Mouse (Mus musculus): ENCODE measurements around the gene Cmbl. TPM values are rescaled to one million over a fixed set of nuclear protein-coding genes. Genes with fewer than 3 reads are reported as not detected.
A peak's percentile ranks its signal among the peaks of the same experiment; 100 is the strongest.

The Cmbl gene
- polyA plus RNA-seq (2012; ENCODE audit: insufficient read depth, insufficient read length, missing spikeins), result 4.2 and 6.0 TPM in 2 replicates

DNA sequence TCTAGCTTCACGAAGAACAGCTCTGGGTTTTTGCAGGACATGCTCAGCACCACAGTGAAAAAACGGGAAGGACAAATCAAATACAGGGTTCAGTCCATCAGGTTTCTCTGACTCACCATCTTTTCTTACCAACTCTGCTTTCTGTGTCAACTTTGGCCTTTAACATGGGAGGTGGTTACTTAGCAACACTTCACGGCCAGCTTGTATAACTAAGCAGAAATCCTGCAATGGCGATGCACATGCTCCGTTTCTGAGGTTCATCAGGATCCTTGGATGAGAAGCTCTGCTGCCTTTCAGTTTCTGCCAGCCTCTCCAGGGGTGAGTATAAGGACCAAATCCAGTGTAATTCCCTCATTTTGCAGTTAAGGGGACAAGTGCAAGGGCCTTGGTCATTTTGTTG is at the start of gene Cmbl:
TSS of gene Cmbl (plus strand) at position 206 of the 400 bp plus-strand sequence.
- peak within 1 kb of the TSS; percentile 62 for H3K27ac ChIP-seq (ENCODE audit: insufficient read depth, low read depth, low read length)
- no peak for TF ChIP-seq POLR2A (IDR thresholded peaks at IDR 0.05; ENCODE audit: borderline replicate concordance, low read depth, low read length)
- TF ChIP-seq CTCF (IDR thresholded peaks at IDR 0.05; ENCODE audit: low read depth, low read length), result no peak

DNA sequence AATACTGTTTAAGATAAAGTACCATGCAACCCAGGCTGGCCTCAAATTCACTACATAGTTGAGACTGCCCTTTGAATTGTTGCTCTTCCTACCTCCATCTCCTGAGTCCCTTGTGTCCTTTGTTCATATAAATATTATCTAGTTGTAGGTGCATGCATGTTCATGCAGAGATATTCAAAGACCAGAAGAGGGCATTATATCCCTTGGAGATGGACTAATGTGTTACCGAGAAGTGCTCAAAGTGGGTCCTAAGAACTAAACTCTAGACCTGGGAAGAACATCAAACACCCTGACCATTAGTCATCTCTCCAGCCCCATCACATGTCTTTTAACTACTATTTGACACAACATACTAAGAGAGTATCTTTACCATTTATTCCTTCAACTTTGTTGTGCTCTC is 48.0 kb upstream of the Cmbl start:
- H3K27ac ChIP-seq (ENCODE audit: insufficient read depth, low read depth, low read length), result no peak overlapping the region
- peaks cover 13% of the 10 kb centered on the region for H3K4me1 ChIP-seq (ENCODE audit: control insufficient read depth, insufficient read depth, low read length)
- TF ChIP-seq CTCF (IDR thresholded peaks at IDR 0.05; ENCODE audit: low read depth, low read length) (no peak), POLR2A (IDR thresholded peaks at IDR 0.05; ENCODE audit: borderline replicate concordance, low read depth, low read length) (no peak)
- no peak overlapping the region for H3K4me3 ChIP-seq (ENCODE audit: insufficient read depth, low read length)

More for the DNA sequence above, at the start of gene Cmbl:
- peak within 1 kb of the TSS; percentile 23 for H3K4me3 ChIP-seq (ENCODE audit: insufficient read depth, low read length)
- H3K4me1 ChIP-seq (ENCODE audit: control insufficient read depth, insufficient read depth, low read length), result peaks cover 32% of the 10 kb centered on the region

DNA sequence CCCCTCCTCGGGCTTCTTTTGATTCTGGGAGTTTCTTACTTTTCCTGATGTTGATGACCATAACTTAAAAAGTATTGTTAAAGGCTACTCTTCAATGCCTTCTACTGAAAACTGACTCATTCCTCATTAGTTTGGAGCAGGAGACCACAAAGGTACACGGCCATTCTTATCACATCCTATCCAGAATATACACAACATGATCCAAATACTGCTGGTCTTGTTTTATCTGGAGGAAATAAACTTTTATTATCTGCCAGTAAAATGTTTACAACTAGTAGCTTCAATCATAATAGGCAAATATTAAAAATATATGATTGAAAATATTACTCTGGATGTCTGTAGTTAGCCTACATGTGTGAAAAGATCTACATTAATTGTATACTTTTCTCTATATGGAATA is 46.8 kb upstream of the Cmbl start:
- Histone ChIP-seq H3K4me1 (ENCODE audit: control insufficient read depth, insufficient read depth, low read length) (peaks cover 20% of the 10 kb centered on the region), H3K4me3 (ENCODE audit: insufficient read depth, low read length) (no peak overlapping the region), H3K27ac (ENCODE audit: insufficient read depth, low read depth, low read length) (no peak overlapping the region)
- TF ChIP-seq CTCF (IDR thresholded peaks at IDR 0.05; ENCODE audit: low read depth, low read length), result no peak
- TF ChIP-seq POLR2A (IDR thresholded peaks at IDR 0.05; ENCODE audit: borderline replicate concordance, low read depth, low read length), result no peak

DNA sequence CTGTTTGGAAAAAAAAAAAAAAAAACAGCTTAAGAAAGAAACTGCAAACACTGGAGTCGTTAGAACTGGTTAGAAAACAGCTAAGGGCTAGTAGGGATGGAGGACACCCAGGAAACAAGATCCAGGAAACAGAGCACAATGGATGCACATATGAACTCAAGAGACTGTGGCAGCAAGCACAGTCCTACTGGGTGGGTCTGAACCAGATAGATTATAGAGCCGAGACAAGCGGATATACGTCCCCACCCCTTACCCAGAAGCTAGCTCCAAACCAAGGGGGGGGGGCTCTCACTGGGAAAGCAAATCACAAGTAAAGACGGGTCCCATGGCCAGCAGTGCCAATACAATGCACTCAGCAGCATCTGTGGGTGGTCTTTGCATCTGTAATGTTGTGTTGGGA is 46.2 kb upstream of the Cmbl start:
- H3K27ac ChIP-seq (ENCODE audit: insufficient read depth, low read depth, low read length), result no peak overlapping the region
- no peak overlapping the region for H3K4me3 ChIP-seq (ENCODE audit: insufficient read depth, low read length)
- no peak for TF ChIP-seq CTCF (IDR thresholded peaks at IDR 0.05; ENCODE audit: low read depth, low read length)
- TF ChIP-seq POLR2A (IDR thresholded peaks at IDR 0.05; ENCODE audit: borderline replicate concordance, low read depth, low read length), result no peak
- peaks cover 23% of the 10 kb centered on the region for H3K4me1 ChIP-seq (ENCODE audit: control insufficient read depth, insufficient read depth, low read length)

DNA sequence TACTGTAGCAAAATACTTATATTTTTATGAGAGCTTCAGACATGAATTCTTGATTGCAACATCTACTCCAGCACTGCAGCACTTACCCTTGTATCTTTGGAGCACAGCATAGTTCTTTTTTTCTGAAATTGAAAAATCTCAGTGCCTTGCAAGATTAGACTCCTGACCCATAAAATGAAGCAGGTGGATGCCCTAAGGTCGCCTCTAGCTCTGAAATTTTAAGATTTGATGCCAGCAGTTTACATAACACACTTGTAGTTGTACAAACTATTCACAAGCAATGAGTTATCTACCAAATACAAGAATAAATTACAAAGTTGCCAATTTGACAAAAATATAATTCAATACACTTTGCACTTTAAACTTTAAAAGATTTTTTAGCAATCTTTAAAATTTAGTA is 38.7 kb upstream of the Cmbl start:
- H3K27ac ChIP-seq (ENCODE audit: insufficient read depth, low read depth, low read length), result no peak overlapping the region

DNA sequence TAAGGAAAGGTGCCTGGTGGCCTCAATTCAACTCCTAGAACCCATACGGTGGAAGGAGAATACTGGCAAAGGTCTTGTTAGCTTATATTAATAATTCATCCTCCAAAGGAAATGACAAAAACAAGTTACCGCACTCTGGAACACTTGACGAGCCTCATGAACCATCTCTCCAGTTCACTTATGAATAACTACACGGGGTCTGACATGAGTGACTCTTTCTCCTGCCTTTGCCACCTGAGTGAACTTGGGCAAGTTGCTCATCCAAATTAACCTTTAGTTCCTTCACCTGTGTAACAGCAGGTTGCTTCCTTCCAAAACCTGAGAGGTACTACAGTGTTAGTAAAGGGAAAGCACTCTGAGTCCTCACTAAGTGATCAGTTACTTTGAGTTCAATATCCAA is 36.7 kb upstream of the Cmbl start:
- Histone ChIP-seq H3K27ac (ENCODE audit: insufficient read depth, low read depth, low read length) (no peak overlapping the region), H3K4me3 (ENCODE audit: insufficient read depth, low read length) (no peak overlapping the region), H3K4me1 (ENCODE audit: control insufficient read depth, insufficient read depth, low read length) (peaks cover 21% of the 10 kb centered on the region)
- no peak for TF ChIP-seq POLR2A (IDR thresholded peaks at IDR 0.05; ENCODE audit: borderline replicate concordance, low read depth, low read length)
- TF ChIP-seq CTCF (IDR thresholded peaks at IDR 0.05; ENCODE audit: low read depth, low read length), result no peak

More for the DNA sequence above, 38.7 kb upstream of the Cmbl start:
- Histone ChIP-seq H3K4me3 (ENCODE audit: insufficient read depth, low read length) (no peak overlapping the region), H3K4me1 (ENCODE audit: control insufficient read depth, insufficient read depth, low read length) (peaks cover 21% of the 10 kb centered on the region)
- TF ChIP-seq POLR2A (IDR thresholded peaks at IDR 0.05; ENCODE audit: borderline replicate concordance, low read depth, low read length), result no peak
- no peak for TF ChIP-seq CTCF (IDR thresholded peaks at IDR 0.05; ENCODE audit: low read depth, low read length)

DNA sequence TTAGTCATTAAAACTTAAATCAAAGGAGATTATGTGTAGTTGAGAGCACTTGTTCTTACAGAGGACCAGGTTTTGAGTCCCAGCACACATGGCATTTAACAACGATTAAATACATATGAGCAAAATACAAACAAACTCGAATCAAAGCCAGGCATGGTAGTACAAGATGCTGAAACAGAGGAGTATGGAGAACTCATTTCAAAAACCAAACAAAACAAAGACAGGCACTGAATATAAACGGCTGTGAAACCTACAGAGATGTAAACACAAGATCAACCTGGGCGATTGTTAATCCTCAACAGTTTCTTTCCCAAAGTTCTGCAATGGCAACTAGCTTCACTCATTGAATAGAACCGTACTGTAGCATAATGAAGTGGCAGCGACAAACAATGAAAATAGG is 36.1 kb upstream of the Cmbl start:
- H3K4me3 ChIP-seq (ENCODE audit: insufficient read depth, low read length), result peak overlapping the region; percentile 42

DNA sequence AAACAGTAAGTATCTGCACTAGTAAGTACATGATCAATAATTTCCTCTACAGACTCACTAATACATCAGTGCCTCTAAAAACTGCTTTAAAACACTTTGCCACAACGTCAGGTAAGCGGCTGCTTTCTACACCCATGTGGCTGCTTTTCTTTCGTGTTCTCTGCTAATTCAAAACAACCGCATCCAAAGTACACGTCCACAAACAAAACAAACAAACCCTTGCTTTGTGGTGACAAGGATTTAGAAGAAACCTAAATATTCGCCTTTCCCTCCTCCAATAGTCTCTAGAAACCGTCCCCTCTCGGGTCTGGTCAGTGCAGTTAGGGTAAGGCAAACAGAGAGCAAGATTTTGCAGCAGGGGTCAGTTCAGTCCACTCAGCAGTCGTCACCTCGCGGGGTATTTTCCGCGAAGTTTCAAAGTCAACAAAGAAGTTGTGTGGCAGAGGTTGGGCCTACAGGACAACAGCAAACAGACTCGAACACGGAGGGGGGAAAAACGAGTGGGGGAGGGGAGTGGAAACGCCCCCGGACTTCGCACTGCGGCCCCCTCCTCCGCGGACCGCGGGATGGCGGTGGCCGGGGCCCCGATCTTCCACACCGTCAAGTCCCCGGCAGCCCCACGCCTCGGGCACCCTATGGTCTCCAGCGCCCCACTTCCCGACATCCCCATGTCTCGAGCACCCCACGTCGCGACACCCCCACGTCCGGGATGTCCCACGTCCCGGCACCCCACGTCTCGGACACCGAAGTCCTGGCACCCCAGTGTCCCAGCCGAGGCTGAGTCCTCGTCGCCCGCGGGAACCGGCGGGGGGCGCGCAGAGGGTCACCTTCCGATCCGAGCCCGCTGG is 35.2 kb upstream of the Cmbl start:
- H3K27ac ChIP-seq (ENCODE audit: insufficient read depth, low read depth, low read length), result peak overlapping the region; percentile 64
- peaks cover 23% of the 10 kb centered on the region for H3K4me1 ChIP-seq (ENCODE audit: control insufficient read depth, insufficient read depth, low read length)
- peak overlapping the region; percentile 99 for H3K4me3 ChIP-seq (ENCODE audit: insufficient read depth, low read length)
- TF ChIP-seq POLR2A (IDR thresholded peaks at IDR 0.05; ENCODE audit: borderline replicate concordance, low read depth, low read length), result no peak
- TF ChIP-seq CTCF (IDR thresholded peaks at IDR 0.05; ENCODE audit: low read depth, low read length), result no peak

More for the DNA sequence above, 36.1 kb upstream of the Cmbl start:
- no peak overlapping the region for H3K27ac ChIP-seq (ENCODE audit: insufficient read depth, low read depth, low read length)
- TF ChIP-seq CTCF (IDR thresholded peaks at IDR 0.05; ENCODE audit: low read depth, low read length) (no peak), POLR2A (IDR thresholded peaks at IDR 0.05; ENCODE audit: borderline replicate concordance, low read depth, low read length) (no peak)
- peaks cover 18% of the 10 kb centered on the region for H3K4me1 ChIP-seq (ENCODE audit: control insufficient read depth, insufficient read depth, low read length)

DNA sequence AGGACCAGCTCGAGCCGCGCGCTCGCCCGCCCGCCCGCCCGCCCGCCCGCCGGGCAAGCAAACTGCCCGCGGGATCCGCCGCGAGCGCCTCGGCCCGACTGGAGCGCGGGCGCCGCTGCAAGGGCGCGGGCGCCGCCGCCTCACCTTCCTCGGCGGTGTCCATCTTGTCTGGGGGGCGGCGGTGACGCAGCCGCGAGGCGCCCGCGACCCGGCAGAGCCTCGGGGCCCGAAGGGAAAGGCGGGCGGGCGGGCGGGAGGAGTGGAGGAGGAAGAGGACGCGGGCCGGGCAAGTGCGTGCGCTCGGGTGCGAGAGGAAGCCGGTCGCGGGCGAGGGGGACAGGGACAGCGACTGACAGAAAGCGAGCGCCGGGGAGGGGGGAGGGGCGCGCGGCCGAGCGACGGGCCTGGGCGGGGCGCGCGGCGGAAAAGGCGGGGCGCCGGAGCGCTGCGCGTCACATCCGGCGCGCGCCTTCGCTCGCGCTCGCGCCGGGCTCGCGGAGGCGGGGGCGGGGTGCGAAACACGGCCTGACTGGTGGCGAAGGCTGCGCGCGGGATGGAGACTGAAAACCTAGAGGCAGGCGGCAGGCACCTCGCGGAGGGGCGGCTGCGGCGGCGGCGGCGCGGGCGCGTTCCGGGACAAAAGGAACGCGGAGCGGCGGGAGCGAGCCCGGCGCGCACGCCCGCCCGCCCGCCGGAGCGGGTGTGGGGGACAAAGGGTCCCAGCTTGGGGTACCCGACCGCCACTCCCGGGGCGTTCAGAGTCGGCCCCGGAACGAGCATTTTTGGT is 34.3 kb upstream of the Cmbl start, which contains the start of gene March6:
TSS of gene March6 (minus strand) at position 395 of the 787 bp plus-strand sequence.
- Histone ChIP-seq H3K4me3 (ENCODE audit: insufficient read depth, low read length) (peak within 1 kb of the TSS; percentile 99), H3K4me1 (ENCODE audit: control insufficient read depth, insufficient read depth, low read length) (peaks cover 31% of the 10 kb centered on the region), H3K27ac (ENCODE audit: insufficient read depth, low read depth, low read length) (peak within 1 kb of the TSS; percentile 78)
- TF ChIP-seq POLR2A (IDR thresholded peaks at IDR 0.05; ENCODE audit: borderline replicate concordance, low read depth, low read length) (no peak), CTCF (IDR thresholded peaks at IDR 0.05; ENCODE audit: low read depth, low read length) (no peak)

Measured in bone marrow macrophage, adult 2 months (primary cell).